Mouse (Mus musculus) kidney, adult 9 months (tissue): Measurements from ENCODE around the gene Armh3.

Experiments
- DNase-seq: peaks from one replicate; pipeline ENCODE4 v3.0.0; 2022

The Armh3 gene

GRCm38 (mm10) chr19:45903861-45904260, 94.4 kb downstream of the Armh3 start:
- DNase-seq: no peak

GRCm38 (mm10) chr19:45902390-45903035, 95.8 kb downstream of the Armh3 start:
- peak; percentile 87 for DNase-seq

- no peak for DNase-seq
Observed at GRCm38 (mm10) chr19:45900836-45901235, 97.5 kb downstream of the Armh3 start.

- DNase-seq: no peak
Observed at GRCm38 (mm10) chr19:45895726-45896125, 102.6 kb downstream of the Armh3 start.

- no peak for DNase-seq
Observed at GRCm38 (mm10) chr19:45882056-45882455, 116.2 kb downstream of the Armh3 start.

GRCm38 (mm10) chr19:45873320-45873719, 125.0 kb downstream of the Armh3 start:
- DNase-seq: no peak

- no peak for DNase-seq
Observed at GRCm38 (mm10) chr19:45855284-45855920, 142.9 kb downstream of the Armh3 start.

- no peak for DNase-seq
Observed at GRCm38 (mm10) chr19:45854521-45854920, 143.8 kb downstream of the Armh3 start.

- DNase-seq: no peak
Observed at GRCm38 (mm10) chr19:45847733-45848093, 150.6 kb downstream of the Armh3 start.

- peak; percentile 15 for DNase-seq
Observed at GRCm38 (mm10) chr19:45847016-45847732, 151.1 kb downstream of the Armh3 start.

- DNase-seq: no peak
Observed at GRCm38 (mm10) chr19:45844209-45844608, 154.1 kb downstream of the Armh3 start.

- DNase-seq: no peak
Observed at GRCm38 (mm10) chr19:45843424-45843823, 154.9 kb downstream of the Armh3 start.

- no peak for DNase-seq
Observed at GRCm38 (mm10) chr19:45837050-45837994, 161.0 kb downstream of the Armh3 start.

GRCm38 (mm10) chr19:45835490-45835889, 162.8 kb downstream of the Armh3 start:
- DNase-seq: no peak

GRCm38 (mm10) chr19:45833665-45834064, 164.6 kb downstream of the Armh3 start:
- no peak for DNase-seq

GRCm38 (mm10) chr19:45830679-45831078, 167.6 kb downstream of the Armh3 start:
- no peak for DNase-seq

GRCm38 (mm10) chr19:45827736-45828135, 170.6 kb downstream of the Armh3 start:
- no peak for DNase-seq

- DNase-seq: no peak
Observed at GRCm38 (mm10) chr19:45827125-45827524, 171.2 kb downstream of the Armh3 start.

GRCm38 (mm10) chr19:45826146-45826545, 172.1 kb downstream of the Armh3 start:
- DNase-seq: peak; percentile 26

- no peak for DNase-seq
Observed at GRCm38 (mm10) chr19:45821832-45822231, 176.5 kb downstream of the Armh3 start.

GRCm38 (mm10) chr19:45817816-45818490, 180.3 kb downstream of the Armh3 start:
- no peak for DNase-seq

GRCm38 (mm10) chr19:45816727-45817126, 181.6 kb downstream of the Armh3 start:
- peak; percentile 87 for DNase-seq
